In the genomic region with DNA sequence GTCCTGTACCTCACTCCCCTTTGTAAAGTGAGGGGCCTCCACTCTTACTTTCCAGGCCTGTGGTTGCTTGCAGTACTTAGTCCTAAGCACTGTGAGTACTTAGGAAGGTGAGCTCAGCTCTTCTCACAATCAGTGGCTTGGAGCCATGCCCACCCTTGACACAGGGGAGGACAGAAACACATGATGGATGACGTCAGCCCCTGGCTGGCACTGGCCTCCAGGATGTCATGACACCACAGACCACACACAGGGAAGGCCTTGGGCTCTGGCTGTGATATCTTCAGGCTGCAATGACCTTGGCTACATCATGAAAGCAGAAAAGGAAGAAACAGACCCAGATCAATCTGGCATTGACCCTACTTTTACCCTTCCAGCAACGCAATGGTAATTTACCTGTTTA, we compare ENCODE assay signal across 10 mouse cellular contexts.
DNase-seq lines count a peak whose midpoint lies in the region; ATAC-seq and TF ChIP-seq lines count a peak whose summit lies in the region.
"Had no signal": no experiment of that assay in that cellular context is flagged by ENCODE, and none has a peak within 500 bp of the region (broad histone marks: within the 10 kb centered on the region; RNA-seq: fewer than 3 reads in every experiment).

No protein-coding gene starts in this region.

- ATAC-seq in megakaryocyte, adult 5-6 weeks (ENCODE audit: poor library complexity, severe bottlenecking), result no peak
- peak; percentile 85 for ATAC-seq in heart, postnatal 0 days (ENCODE audit: insufficient read depth, low read depth)
- no peak for ATAC-seq in frontal cortex, adult (ENCODE audit: low TSS enrichment)

- no peak overlapping the region for H3K9ac ChIP-seq in heart, postnatal 0 days (replicated peaks; ENCODE audit: low read depth, low read length)
- H3K9ac ChIP-seq: limb, embryonic 15.5 days had no signal

- H3K9me3 ChIP-seq in megakaryocyte, embryonic 14.5 days, result peaks cover 4% of the 10 kb centered on the region
- no peaks in the 10 kb centered on the region for H3K9me3 ChIP-seq in heart, postnatal 0 days (replicated peaks; ENCODE audit: control insufficient read depth, low read length)
- H3K9me3 ChIP-seq: limb, embryonic 15.5 days had no signal

- no peaks in the 10 kb centered on the region for H3K36me3 ChIP-seq in megakaryocyte, embryonic 14.5 days (replicated peaks; ENCODE audit: low read length)
- no peaks in the 10 kb centered on the region for H3K36me3 ChIP-seq in heart, postnatal 0 days (replicated peaks; ENCODE audit: control insufficient read depth, insufficient read depth, low read length)
- H3K36me3 ChIP-seq: limb, embryonic 15.5 days had no signal

- WGBS in heart, postnatal 0 days, result 24% methylated on average over 2 of the region's 2 CpGs

- no peak overlapping the region for H3K4me2 ChIP-seq in heart, postnatal 0 days (ENCODE audit: low read depth, low read length)
- H3K4me2 ChIP-seq: limb, embryonic 15.5 days had no signal

- peak overlapping the region; percentile 57 for H3K4me3 ChIP-seq in megakaryocyte, embryonic 14.5 days (replicated peaks)
- no peak overlapping the region for H3K4me3 ChIP-seq in heart, postnatal 0 days (ENCODE audit: low read depth, low read length)
- H3K4me3 ChIP-seq: limb, embryonic 15.5 days had no signal

- TF ChIP-seq CTCF in heart, postnatal 0 days (IDR thresholded peaks at IDR 0.05; ENCODE audit: low read depth), result no peak

- peaks cover 35% of the 10 kb centered on the region for H3K27me3 ChIP-seq in megakaryocyte, embryonic 14.5 days (replicated peaks)
- H3K27me3 ChIP-seq in heart, postnatal 0 days (ENCODE audit: control insufficient read depth, insufficient read depth, low read length), result no peaks in the 10 kb centered on the region
- H3K27me3 ChIP-seq: limb, embryonic 15.5 days had no signal

- peak overlapping the region; percentile 59 for H3K27ac ChIP-seq in heart, postnatal 0 days (ENCODE audit: low read depth)
- H3K27ac ChIP-seq: limb, embryonic 15.5 days had no signal

- TF ChIP-seq EP300 in heart, postnatal 0 days (IDR thresholded peaks at IDR 0.05; ENCODE audit: low read depth), result no peak

- peaks cover 32% of the 10 kb centered on the region for H3K4me1 ChIP-seq in megakaryocyte, embryonic 14.5 days
- H3K4me1 ChIP-seq in heart, postnatal 0 days (ENCODE audit: control insufficient read depth, insufficient read depth), result peaks cover 28% of the 10 kb centered on the region

- peak; percentile 91 for DNase-seq in brain, adult 2 months (ENCODE audit: low read depth, low spot score)
- DNase-seq in heart, postnatal 0 days (ENCODE audit: low spot score), result no peak
- peak; percentile 83 for DNase-seq in testis, postnatal 10 days (ENCODE audit: low spot score)
- DNase-seq in thymus, postnatal 36 days, result no peak
- DNase-seq in right cerebral cortex, postnatal 25 days, result no peak
- DNase-seq: gastrocnemius, postnatal 25 days had no signal

Comparison
In these comparisons a context has a peak if more than half of its experiments do, and no peak if none do; other contexts are left out.
1. DNase-seq: peak in brain, adult 2 months (single experiment) and testis, postnatal 10 days (single experiment); none in heart, postnatal 0 days (single experiment), thymus, postnatal 36 days (0 of 2) and right cerebral cortex, postnatal 25 days (single experiment).